Mouse (Mus musculus) kidney, postnatal 36 days (tissue): ENCODE measurements around the gene Gpr143.
A peak's percentile ranks its signal among the peaks of the same experiment; 100 is the strongest.
"Not testable (repeated sequence)": the region's sequence is repeated elsewhere in the genome, so short reads cannot be mapped to it uniquely, and the experiment has no call there.

Source experiments
- DNase-seq, 2 experiments: peaks; one replicate each; pipeline ENCODE4 v3.0.0; 2021 to 2022; ENCODE audit warnings: mixed read lengths in 2 of 2

Gpr143 gene

GRCm38 (mm10) chrX:152781720-152782403 is at the start of gene Gpr143:
Gene Gpr143 (plus strand): TSS chrX:152781921.
- DNase-seq: peak; percentile 48 to 69

- peak in 1 of 2 experiments; percentile 3 for DNase-seq
Measured at GRCm38 (mm10) chrX:152735283-152735682, 46.4 kb upstream of the Gpr143 start.

GRCm38 (mm10) chrX:152738191-152738590 is 43.5 kb upstream of the Gpr143 start:
- DNase-seq: no peak

DNA sequence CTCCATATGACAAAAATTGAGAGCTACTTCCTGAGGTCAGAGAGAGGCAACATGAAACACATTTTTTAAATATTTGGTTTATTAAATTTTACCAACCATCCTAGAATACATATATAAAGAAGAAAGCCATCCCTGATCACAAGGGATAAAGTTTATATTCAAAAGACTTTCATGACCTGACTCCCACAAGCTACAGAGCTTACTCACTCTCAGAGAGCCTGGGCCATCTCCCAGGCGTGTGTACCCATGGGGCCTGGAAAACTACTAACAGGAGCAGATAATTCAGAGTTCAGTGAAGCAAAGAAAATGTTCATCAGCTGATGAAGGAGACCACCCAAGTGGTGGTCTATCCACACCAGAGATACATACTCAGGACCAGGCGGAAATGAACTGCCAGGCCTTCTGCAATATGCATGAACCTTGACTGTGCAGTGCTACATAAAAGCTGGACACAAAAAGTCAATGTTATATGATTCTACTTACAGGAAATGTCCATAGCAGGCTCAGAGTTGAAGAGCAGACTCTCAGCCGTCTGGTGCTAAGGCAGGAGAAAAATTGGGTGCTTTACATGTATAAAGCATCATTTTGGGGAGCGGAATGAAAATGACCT is 42.9 kb upstream of the Gpr143 start:
- no peak for DNase-seq

- DNase-seq: no peak
Measured at GRCm38 (mm10) chrX:152743642-152744041, 38.1 kb upstream of the Gpr143 start.

DNA sequence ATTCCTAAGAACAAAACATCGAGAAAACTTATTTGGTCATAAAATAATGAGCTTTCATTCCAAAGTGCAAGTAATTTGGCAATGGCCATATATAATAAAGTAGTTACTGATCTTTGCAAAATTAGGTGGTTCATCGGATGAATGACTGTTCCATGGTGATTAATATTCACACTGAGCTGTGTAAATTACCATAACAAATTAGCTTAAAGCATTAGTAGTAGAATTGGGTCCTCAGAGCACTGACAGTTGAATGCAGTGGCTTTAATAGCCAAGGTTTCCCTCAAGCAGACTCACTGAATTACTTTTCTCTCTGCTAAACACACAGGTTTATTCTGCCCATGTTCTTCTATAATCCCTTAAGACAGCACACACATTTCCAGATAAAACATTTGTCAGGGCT is 35.8 kb upstream of the Gpr143 start:
- no peak for DNase-seq

DNA sequence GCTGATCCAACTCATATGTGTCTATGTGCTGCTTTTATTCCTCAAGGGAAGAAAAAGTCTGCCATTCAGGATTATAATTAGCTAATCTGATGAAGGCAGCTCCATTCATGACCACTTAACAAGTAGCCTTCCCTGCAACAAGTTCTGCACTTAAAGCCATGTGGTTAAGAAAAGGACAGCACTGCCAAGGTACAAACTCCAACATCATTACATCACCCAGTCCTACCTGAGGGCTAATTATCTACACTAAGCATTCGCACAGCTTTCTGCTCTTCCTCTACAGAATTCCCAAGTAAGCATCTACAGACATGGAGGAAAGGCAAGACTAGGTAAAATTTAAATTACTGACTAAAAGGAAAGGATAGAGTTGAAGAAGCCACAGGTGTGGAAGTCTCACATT is 25.9 kb upstream of the Gpr143 start:
- peak; percentile 17 to 45 for DNase-seq

- DNase-seq: no peak
Measured at GRCm38 (mm10) chrX:152756293-152756692, 25.4 kb upstream of the Gpr143 start.

GRCm38 (mm10) chrX:152762437-152762836 is 19.3 kb upstream of the Gpr143 start:
- peak; percentile 26 to 39 for DNase-seq

GRCm38 (mm10) chrX:152762855-152763254 is 18.9 kb upstream of the Gpr143 start:
- DNase-seq: no peak

- DNase-seq: no peak
Measured at GRCm38 (mm10) chrX:152764171-152764570, 17.6 kb upstream of the Gpr143 start.

- peak; percentile 49 to 55 for DNase-seq
Measured at GRCm38 (mm10) chrX:152768891-152769599, 12.7 kb upstream of the Gpr143 start, which contains the start of gene Shroom2. Gene Shroom2 (minus strand): TSS chrX:152769465.

DNA sequence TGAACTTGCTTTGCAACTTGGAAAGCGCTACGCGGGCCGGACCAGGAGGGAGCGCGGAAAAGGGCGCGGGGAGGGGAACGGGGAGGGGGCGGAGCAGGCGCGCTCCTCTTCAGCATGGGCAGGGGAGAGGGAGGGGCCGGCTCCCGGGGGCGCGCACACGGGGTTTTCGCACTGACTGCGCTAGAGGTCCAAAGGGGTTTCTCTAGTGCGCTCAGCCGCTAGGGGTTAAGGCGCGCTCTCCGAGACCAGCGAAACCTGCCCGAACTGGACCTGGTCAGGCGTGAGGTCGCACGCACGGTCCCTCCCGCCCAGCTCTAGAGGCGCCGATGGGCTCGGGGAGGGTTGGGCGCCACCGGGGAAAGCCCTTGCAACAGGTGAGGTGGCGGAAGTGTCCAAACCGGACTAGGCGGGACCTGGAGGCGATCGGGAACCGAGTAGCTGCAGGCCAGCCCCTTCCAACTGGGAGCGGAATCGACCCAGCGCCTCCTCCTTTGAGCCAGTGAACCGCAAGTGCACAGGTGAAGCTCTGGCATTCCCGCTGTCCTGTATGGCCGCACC is 12.0 kb upstream of the Gpr143 start:
- peak; percentile 81 to 85 for DNase-seq

DNA sequence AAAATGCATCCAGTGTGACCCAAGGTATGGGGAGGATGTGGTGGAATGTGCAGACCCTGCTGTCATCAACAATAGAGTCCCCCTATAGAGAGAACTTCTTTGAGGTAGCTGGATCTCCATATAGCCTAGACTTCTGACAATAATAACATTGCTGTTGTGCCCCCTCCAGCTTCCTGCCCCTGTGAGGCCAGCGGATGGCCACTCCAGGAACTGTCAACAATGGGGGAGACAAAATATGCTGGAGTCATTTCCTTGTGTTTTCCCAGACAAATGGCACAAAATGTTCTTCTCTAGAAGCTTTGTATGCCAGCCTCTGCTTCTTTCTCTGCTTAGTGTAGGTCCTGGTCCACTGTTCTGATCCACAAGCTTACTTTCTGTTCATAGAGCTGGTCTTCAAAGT is 6.4 kb downstream of the Gpr143 start:
- no peak for DNase-seq

- no peak for DNase-seq
Measured at GRCm38 (mm10) chrX:152788611-152789010, 6.9 kb downstream of the Gpr143 start.

GRCm38 (mm10) chrX:152805317-152805716 is 23.6 kb downstream of the Gpr143 start:
- no peak for DNase-seq

DNA sequence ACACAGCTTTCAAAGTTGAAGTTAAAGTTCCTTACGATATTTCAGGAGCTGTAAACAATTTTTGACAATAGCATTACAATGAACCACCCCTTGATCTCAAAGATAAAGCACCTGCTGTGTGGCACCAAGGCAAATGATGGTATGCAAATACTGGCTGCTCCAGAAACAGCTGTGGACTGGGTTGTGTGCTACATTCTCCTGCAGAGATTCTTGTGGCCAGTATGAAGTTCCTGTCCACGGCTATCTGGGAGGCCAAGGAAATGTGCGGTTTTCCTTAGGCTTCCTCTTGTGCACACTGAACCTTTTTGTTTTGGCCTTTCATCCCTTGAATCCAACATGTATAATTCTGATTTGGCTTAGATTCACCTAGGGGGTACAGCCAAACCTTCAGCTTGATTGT is 31.6 kb downstream of the Gpr143 start:
- no peak for DNase-seq

DNA sequence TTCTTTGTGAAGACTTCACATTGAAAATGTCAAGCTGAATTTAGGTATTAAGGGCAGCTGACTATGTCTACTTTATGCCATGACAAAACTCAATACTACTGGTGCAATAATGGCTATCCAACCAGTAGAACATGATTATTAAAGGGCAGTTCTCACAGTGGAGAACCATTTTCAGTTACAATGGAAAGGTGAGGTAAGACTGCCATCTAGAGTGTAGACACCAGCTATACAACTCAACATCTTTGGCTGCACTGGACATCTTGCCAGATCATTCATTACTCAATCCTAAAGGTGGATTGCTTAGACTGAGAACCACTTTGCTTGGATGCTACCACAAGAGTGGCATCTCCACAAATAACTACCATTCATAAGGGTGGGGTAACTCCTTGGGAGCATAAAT is 37.3 kb downstream of the Gpr143 start:
- DNase-seq: peak; percentile 5 to 32

GRCm38 (mm10) chrX:152831003-152831550 is 49.4 kb downstream of the Gpr143 start:
- not testable (repeated sequence) for DNase-seq

- peak; percentile 9 to 14 for DNase-seq
Measured at GRCm38 (mm10) chrX:152834940-152835339, 53.2 kb downstream of the Gpr143 start.

DNA sequence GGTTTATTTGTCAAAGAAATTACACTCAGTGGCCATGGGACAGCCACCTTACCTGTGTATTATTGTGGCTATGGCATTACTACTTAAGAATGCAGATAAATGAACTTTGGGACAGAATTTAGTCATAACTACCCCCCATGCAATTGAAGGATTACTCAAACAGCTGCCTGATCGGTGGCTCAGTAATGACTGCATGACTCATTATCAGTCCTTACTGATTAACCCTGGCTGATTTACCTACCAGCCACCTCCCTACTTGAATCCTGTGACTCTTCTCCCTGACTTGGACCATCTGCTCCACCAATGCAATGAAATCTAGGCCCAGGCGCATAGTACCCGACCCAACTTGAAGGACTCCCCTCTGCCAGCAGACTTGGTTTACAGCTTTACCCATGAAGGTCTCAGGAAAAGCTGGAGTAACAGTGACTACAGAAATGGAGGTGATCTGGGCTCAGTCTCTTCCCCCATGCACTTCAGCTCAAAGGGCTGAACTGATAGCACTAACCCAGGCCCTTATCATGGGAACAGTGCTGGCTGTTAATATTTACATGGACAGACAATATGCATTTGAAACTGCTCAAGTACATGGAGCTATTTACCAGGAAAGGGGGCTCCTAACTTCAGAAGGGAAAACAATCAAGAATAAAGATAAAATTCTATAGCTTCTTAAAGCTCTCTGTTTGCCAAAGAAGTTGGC is 73.5 kb downstream of the Gpr143 start:
- no peak for DNase-seq
